Mouse (Mus musculus) olfactory bulb, adult 2 months (tissue): ENCODE measurements at regions not wholly inside any gene's neighbourhood (a gene's known extent, or its start where the extent isn't known, plus 50 kb on each side); places are given as distances from the start of the nearest gene placed in this dataset.
A peak's percentile ranks its signal among the peaks of the same experiment; 100 is the strongest.

ENCODE experiments used
- H3K27ac ChIP-seq: fragments of 200-500 bp; 2 replicates; pipeline ENCODE4 v1.5.1; 2012; ENCODE audit warnings: low read depth, low read length; ENCODE audit not compliant: insufficient read depth
- H3K4me1 ChIP-seq: fragments of 200-500 bp; 2 replicates; pipeline ENCODE4 v1.6.1; 2012; ENCODE audit warnings: low read length; ENCODE audit not compliant: control insufficient read depth, insufficient read depth
- H3K4me3 ChIP-seq: fragments of 200-500 bp; 2 replicates; pipeline ENCODE4 v1.5.1; 2012; ENCODE audit warnings: mild to moderate bottlenecking, low read depth, low read length, moderate library complexity; ENCODE audit not compliant: insufficient read depth
- CTCF ChIP-seq: fragments of 200-500 bp; IDR thresholded peaks from 2 replicates; pipeline ENCODE4 v1.5.1; 2012; ENCODE audit warnings: low read depth, mild to moderate bottlenecking, low read length, moderate library complexity; ENCODE audit not compliant: insufficient read depth
- POLR2A ChIP-seq: fragments of 200-500 bp; IDR thresholded peaks from 2 replicates; pipeline ENCODE4 v1.6.1; 2012; ENCODE audit warnings: mild to moderate bottlenecking, low read depth, low read length, moderate library complexity; ENCODE audit not compliant: insufficient read depth
- WGBS: fragments of 180-500 bp; shearing (Covaris S2); methylation state at CpG from one replicate; pipeline ENCODE4 v1.1.7; 2018; 5-methylcytosine and 5-hydroxymethylcytosine counted together

DNA sequence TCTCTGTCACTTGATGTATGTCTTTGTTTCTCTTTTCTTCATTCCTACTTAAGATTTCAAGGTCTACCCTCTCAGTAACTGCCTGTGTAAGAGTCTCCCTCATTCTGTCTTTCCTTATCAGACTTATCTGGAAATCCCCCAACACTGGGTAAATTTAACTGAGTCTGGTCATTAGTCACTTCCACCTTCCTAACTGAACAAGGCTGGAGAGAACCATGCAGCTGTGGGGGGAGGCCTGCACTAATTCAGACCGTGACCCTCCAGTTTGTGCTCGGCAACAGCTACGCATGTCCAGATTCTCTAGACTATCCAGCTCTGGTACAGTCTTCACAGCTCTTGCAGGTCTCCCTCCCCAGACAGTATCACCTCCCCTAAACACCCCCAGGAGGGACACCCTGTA, 103.3 kb downstream of the Prox1 start:
- Histone ChIP-seq H3K27ac (no peak overlapping the region), H3K4me1 (peaks cover 3% of the 10 kb centered on the region; the same call in 1 of the 2 replicates), H3K4me3 (no peak overlapping the region)
- WGBS: 95% methylated on average over 3 of the region's 3 CpGs
- no peak for TF ChIP-seq POLR2A
- no peak for TF ChIP-seq CTCF

DNA sequence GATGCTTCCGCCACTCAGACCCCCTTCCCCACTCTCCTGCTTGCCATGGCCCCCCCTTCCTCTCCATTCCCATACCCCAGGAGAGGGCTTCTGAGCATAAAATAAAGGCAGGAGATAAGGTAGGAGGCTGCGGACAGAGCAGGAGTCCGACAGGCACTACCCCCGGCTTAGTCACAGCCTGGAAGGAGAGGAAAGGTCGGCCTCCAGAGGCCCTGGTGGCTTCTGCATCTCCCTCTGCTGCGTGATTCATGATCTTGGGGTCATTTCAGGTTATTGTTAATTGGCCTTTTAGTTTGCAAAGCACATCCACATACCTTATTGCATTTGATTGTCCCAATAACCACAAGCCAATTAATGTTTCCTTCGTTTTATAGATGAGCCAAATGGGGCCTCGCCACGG, 104.1 kb downstream of the Prox1 start:
- TF ChIP-seq CTCF (no peak), POLR2A (no peak)
- WGBS: 84% methylated on average over 9 of the region's 9 CpGs
- H3K27ac ChIP-seq: no peak overlapping the region
- peaks cover 3% of the 10 kb centered on the region; the same call in 1 of the 2 replicates for H3K4me1 ChIP-seq
- no peak overlapping the region for H3K4me3 ChIP-seq

DNA sequence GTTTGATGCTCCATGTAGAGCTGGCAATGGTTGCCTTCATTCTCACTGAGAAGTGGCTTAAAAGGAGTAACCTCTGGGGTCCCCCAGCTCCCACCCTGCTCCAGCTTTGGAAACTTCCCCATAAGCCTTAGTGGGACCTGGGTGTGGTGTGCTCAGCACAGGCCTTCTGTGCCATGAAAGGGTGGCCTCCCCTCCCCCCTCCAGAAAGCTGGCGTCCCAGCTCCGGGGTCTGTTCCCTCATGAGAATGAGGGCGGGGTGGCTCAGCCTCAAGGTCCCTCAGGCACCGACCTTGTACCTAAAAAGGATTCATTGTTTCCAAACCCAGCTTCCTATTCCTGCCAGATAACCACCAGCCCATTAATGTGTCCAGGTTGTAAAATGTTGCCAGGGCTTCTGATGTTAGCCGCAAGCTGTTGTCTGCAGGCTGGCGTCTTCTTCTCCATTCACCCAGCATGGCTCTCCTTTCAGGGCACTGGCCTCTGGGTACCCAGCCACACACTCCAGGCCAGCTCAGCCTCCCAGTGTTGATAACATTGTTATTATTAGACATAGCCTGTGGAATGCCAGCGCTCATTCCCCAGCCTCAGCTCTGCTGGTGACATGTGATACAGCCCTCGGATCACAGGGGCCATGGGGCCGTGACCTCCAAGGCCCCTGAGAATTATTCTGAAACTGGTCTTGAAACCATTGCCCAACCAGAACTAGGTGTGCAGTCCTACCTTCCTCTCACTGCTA, 108.8 kb downstream of the Prox1 start:
- Histone ChIP-seq H3K27ac (no peak overlapping the region), H3K4me3 (no peak overlapping the region), H3K4me1 (peaks cover 3% of the 10 kb centered on the region; the same call in 1 of the 2 replicates)
- 79% methylated on average over 9 of the region's 9 CpGs for WGBS
- no peak for TF ChIP-seq POLR2A
- no peak for TF ChIP-seq CTCF

DNA sequence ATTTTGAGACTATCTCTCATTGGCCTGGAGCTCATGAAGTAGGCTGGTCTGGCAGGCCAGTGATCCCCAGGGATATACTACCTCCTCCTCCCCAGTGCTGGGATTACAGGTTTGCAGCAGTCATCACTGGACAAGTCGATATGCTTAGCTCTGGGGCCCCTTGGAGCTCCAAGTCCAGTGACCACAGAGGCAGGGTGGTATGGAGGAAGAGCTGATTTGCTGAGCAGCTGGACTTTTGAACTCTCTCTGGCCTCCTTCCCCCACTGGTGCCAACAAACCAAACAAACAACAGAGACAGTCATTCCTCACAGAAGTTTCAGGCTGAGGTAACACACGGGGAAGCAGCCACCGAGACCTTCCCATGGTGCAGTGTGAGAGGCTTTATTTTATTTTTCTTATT, 111.5 kb downstream of the Prox1 start:
- H3K27ac ChIP-seq: no peak overlapping the region
- no peaks in the 10 kb centered on the region for H3K4me1 ChIP-seq
- TF ChIP-seq POLR2A (no peak), CTCF (no peak)
- H3K4me3 ChIP-seq: no peak overlapping the region
- 83% methylated on average over 3 of the region's 3 CpGs for WGBS

DNA sequence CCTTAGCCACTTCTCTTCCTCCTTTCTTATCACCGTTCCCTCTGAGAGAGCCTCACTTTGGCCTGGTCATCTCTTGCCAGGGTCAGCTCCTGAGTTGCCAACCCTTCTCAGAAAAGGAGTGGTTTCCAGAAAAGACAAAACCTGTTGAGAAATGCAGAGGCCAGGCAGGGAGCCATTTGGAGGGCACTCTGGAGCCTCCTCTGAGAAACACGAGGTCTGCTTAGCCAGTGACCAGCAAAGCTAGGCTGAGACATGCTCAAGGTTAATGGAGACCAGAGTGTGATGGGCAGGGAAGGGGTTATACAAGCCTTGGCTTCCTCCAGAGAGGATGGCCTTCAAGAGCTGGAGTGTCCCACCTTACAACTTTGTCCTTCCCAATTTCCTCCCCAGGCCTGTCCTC, 113.6 kb downstream of the Prox1 start:
- Histone ChIP-seq H3K4me1 (no peaks in the 10 kb centered on the region), H3K27ac (no peak overlapping the region), H3K4me3 (no peak overlapping the region)
- 80% methylated on average over 2 of the region's 2 CpGs for WGBS
- TF ChIP-seq POLR2A: no peak
- TF ChIP-seq CTCF: no peak

DNA sequence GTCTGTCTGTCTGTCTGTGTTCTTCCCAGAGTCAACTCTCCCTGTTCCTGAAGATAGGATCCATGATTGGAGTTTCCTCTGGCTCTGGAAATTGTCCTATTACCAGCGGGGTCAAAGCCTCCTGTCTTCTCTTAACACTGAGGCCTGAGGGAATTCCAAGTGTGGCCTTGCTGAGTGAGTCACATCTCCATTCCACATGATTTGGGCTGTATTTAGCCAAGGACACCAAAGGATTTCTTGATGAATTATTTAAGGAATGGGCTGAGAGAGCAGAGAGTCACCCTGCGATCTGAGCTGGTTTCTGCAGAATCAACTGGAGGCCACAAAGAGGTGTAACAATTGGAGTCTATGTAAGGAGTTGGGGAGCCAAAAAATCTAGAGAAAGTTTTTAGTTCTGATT, 118.6 kb downstream of the Prox1 start:
- H3K27ac ChIP-seq: no peak overlapping the region
- WGBS: 95% methylated on average over 2 of the region's 2 CpGs
- TF ChIP-seq CTCF (no peak), POLR2A (no peak)
- H3K4me1 ChIP-seq: no peaks in the 10 kb centered on the region
- no peak overlapping the region for H3K4me3 ChIP-seq

DNA sequence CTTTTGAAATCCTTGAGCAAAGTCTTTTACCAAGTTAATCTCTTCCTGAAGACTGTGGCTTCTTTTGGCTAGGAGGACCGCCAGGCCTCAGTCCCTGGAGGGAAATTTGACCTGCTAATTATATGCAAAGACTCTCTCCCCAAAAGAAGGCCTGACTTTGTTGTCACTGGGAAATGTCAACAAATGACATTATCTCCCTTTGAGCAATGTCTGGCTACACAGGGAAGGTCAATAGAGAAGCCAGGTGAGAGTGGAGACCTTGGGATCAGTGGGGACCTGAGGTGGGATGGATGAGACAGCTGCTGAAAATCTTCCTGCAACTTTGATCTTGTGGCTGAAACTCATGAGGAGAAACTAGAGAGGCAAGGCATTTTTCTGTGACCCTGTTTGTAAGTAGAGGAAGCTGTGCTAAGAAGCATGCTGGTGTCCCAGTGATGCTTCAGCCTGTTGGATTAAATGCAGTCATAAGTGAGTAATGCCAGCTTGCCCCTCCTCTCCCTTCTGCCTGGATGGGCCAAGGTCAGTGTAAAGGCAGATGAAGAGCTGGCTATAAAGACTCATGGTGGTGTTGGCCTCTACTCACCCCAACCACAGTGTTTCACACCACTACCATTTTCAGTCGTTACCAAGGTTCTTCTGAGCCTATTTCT, 121.9 kb downstream of the Prox1 start:
- WGBS: 91% methylated on average over 2 of the region's 2 CpGs
- H3K27ac ChIP-seq: no peak overlapping the region
- H3K4me3 ChIP-seq: no peak overlapping the region
- no peaks in the 10 kb centered on the region for H3K4me1 ChIP-seq
- TF ChIP-seq POLR2A: no peak
- no peak for TF ChIP-seq CTCF

DNA sequence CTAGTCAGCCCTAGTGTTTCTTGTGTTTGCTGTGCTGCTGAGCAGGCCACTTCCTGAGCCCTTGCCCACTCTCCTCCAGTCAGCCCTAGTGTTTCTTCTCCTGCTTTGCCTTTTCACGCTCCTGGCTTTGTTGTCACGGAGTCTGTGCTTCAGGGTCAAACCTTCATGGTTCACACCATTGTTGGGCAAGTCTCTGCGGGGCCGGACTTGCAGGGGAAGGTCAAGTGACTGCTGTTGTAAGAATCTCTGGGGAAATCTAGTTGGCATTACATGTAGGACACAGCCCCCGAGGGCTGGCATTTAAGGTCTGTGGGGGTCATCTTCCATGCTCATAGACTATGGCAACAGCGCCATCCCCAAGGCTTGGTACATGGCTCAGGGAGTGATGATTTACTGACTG, 123.3 kb downstream of the Prox1 start:
- Histone ChIP-seq H3K4me1 (no peaks in the 10 kb centered on the region), H3K27ac (no peak overlapping the region), H3K4me3 (no peak overlapping the region)
- TF ChIP-seq CTCF (no peak), POLR2A (no peak)
- 96% methylated on average over 6 of the region's 6 CpGs for WGBS

DNA sequence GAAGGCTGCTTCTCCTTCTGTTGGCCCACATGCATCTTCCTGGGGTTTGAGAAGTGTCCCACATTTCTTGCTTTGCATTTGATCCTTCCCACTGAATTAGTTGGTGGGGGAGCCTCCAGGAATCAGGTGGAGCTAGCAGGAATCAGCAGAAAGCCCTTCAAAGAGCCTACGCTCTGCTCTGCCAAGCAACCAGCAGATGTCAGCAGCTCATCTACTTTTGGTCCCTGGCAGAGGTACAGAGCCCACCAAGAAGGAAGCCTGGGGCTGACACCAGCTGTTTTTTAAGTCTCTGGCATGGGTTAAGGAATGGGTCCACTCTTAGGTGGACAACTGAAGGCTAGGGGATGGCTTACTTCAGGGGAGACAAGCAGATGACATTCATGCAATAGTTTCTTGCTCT, 123.6 kb upstream of the Smyd2 start:
- 36% methylated on average over 1 of the region's 1 CpGs for WGBS
- TF ChIP-seq CTCF: 0 out of 2 replicates have a peak, but pooled peaks have one; percentile 32
- no peak for TF ChIP-seq POLR2A

More for the DNA sequence above, 123.6 kb upstream of the Smyd2 start:
- Histone ChIP-seq H3K4me3 (no peak overlapping the region), H3K4me1 (no peaks in the 10 kb centered on the region), H3K27ac (no peak overlapping the region)
